Comparison of ENCODE assay signal across 8 mouse cellular contexts in the genomic region with DNA sequence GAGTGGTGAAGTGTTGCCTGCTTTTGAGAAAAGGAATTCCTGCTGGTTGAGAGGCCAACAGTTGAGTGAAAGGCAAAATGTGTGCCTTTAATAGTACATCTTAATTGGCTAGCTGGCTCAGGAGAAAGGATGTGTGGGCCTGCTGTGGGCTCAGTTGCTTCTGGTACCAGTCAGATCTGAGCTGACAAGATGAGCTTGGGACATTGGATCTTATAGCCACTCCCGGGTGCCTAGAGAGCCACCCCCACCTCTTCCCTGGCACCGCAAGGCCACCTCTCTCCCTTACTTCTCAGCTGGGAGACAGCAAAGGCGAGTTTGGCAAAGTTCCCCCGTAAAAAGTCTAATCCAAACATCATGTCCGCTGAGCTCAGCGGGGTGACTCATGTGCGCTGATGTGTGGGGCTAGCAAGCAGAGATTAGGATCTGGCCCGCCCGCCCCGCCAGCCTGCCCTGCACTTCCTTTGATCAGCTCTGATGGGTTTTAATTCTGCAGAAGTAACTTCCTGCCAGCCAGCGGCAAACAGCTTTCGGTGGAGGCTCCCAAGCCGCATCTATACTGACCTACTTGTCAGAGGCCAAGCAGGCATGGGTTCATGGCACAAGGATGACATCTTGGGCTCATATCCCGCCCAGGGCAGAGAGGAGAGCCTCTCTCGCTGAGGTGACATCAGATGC. TPM values are rescaled to one million over a fixed set of nuclear protein-coding genes. Genes with fewer than 3 reads are reported as not detected.
DNase-seq lines count a peak whose midpoint lies in the region; ATAC-seq and TF ChIP-seq lines count a peak whose summit lies in the region.

No protein-coding gene starts in this region.

- ATAC-seq in hindbrain, embryonic 14.5 days (ENCODE audit: low FRiP score): no peak
- ATAC-seq in embryonic facial prominence, embryonic 12.5 days (ENCODE audit: insufficient number of reproducible peaks, insufficient read depth, low FRiP score, low TSS enrichment): 0 out of 2 replicates have a peak, but pooled peaks have one; percentile 37
- ATAC-seq in kidney, embryonic 14.5 days (ENCODE audit: low FRiP score, low TSS enrichment): peak; percentile 82
- peak; percentile 72 for ATAC-seq in lung, embryonic 14.5 days (ENCODE audit: insufficient read depth)
- ATAC-seq in neural tube, embryonic 15.5 days (ENCODE audit: low FRiP score): no peak

- peak overlapping the region; percentile 59; the same call in 1 of the 2 replicates for H3K27ac ChIP-seq in hindbrain, embryonic 10.5 days
- no peak overlapping the region for H3K27ac ChIP-seq in hindbrain, embryonic 14.5 days
- peak overlapping the region; percentile 70 for H3K27ac ChIP-seq in embryonic facial prominence, embryonic 12.5 days
- peak overlapping the region; percentile 87 for H3K27ac ChIP-seq in heart, embryonic 10.5 days
- H3K27ac ChIP-seq in kidney, embryonic 14.5 days (ENCODE audit: low read depth, low read length): peak overlapping the region; percentile 83
- H3K27ac ChIP-seq in lung, embryonic 14.5 days (ENCODE audit: low read depth): peak overlapping the region; percentile 90
- peak overlapping the region; percentile 43; the same call in 1 of the 2 replicates for H3K27ac ChIP-seq in neural tube, embryonic 15.5 days (replicated peaks)

- no peaks in the 10 kb centered on the region for H3K36me3 ChIP-seq in hindbrain, embryonic 10.5 days
- H3K36me3 ChIP-seq in hindbrain, embryonic 14.5 days (replicated peaks; ENCODE audit: control insufficient read depth, insufficient read depth): no peaks in the 10 kb centered on the region
- H3K36me3 ChIP-seq in embryonic facial prominence, embryonic 12.5 days: no peaks in the 10 kb centered on the region
- H3K36me3 ChIP-seq in heart, embryonic 10.5 days: no peaks in the 10 kb centered on the region
- no peaks in the 10 kb centered on the region for H3K36me3 ChIP-seq in kidney, embryonic 14.5 days (ENCODE audit: control insufficient read depth, insufficient read depth, low read length)
- H3K36me3 ChIP-seq in lung, embryonic 14.5 days (ENCODE audit: insufficient read depth): no peaks in the 10 kb centered on the region
- no peaks in the 10 kb centered on the region for H3K36me3 ChIP-seq in neural tube, embryonic 15.5 days

- no peak overlapping the region for H3K9ac ChIP-seq in hindbrain, embryonic 14.5 days
- H3K9ac ChIP-seq in embryonic facial prominence, embryonic 12.5 days: no peak overlapping the region
- peak overlapping the region; percentile 2; the same call in 1 of the 2 replicates for H3K9ac ChIP-seq in kidney, embryonic 14.5 days (ENCODE audit: low read depth, low read length)
- 0 out of 2 replicates have a peak overlapping the region, but pooled peaks have one; percentile 30 for H3K9ac ChIP-seq in lung, embryonic 14.5 days
- H3K9ac ChIP-seq in neural tube, embryonic 15.5 days (replicated peaks): no peak overlapping the region

- H3K9me3 ChIP-seq in hindbrain, embryonic 10.5 days: no peaks in the 10 kb centered on the region
- H3K9me3 ChIP-seq in hindbrain, embryonic 14.5 days (ENCODE audit: control insufficient read depth, low read length): no peaks in the 10 kb centered on the region
- H3K9me3 ChIP-seq in embryonic facial prominence, embryonic 12.5 days: no peaks in the 10 kb centered on the region
- H3K9me3 ChIP-seq in heart, embryonic 10.5 days: no peaks in the 10 kb centered on the region
- H3K9me3 ChIP-seq in kidney, embryonic 14.5 days (ENCODE audit: control insufficient read depth, low read length): no peaks in the 10 kb centered on the region
- no peaks in the 10 kb centered on the region for H3K9me3 ChIP-seq in lung, embryonic 14.5 days (ENCODE audit: low read depth, low read length)
- H3K9me3 ChIP-seq in neural tube, embryonic 15.5 days (replicated peaks): no peaks in the 10 kb centered on the region

- H3K4me1 ChIP-seq in hindbrain, embryonic 10.5 days (replicated peaks): peaks cover 30% of the 10 kb centered on the region
- H3K4me1 ChIP-seq in hindbrain, embryonic 14.5 days (replicated peaks; ENCODE audit: control insufficient read depth, insufficient read depth, low read length): 0 out of 2 replicates have a peak, but pooled peaks cover 6% of the 10 kb centered on the region
- peaks cover 16% of the 10 kb centered on the region for H3K4me1 ChIP-seq in embryonic facial prominence, embryonic 12.5 days
- peaks cover 59% of the 10 kb centered on the region for H3K4me1 ChIP-seq in heart, embryonic 10.5 days
- H3K4me1 ChIP-seq in kidney, embryonic 14.5 days (ENCODE audit: control insufficient read depth, insufficient read depth, low read length): 0 out of 2 replicates have a peak, but pooled peaks cover 9% of the 10 kb centered on the region
- H3K4me1 ChIP-seq in lung, embryonic 14.5 days (ENCODE audit: insufficient read depth): peaks cover 25% of the 10 kb centered on the region
- peaks cover 14% of the 10 kb centered on the region for H3K4me1 ChIP-seq in neural tube, embryonic 15.5 days

- WGBS in hindbrain, embryonic 10.5 days: 13% methylated on average over 15 of the region's 15 CpGs
- WGBS in hindbrain, embryonic 14.5 days: 18% methylated on average over 15 of the region's 15 CpGs
- WGBS in embryonic facial prominence, embryonic 12.5 days: 5% methylated on average over 15 of the region's 15 CpGs
- WGBS in heart, embryonic 10.5 days: 6% methylated on average over 15 of the region's 15 CpGs
- 2% methylated on average over 15 of the region's 15 CpGs for WGBS in kidney, embryonic 14.5 days
- 4% methylated on average over 15 of the region's 15 CpGs for WGBS in lung, embryonic 14.5 days
- WGBS in neural tube, embryonic 15.5 days: 14% methylated on average over 15 of the region's 15 CpGs

- H3K4me2 ChIP-seq in hindbrain, embryonic 14.5 days (replicated peaks): no peak overlapping the region; the same call in 1 of the 2 replicates
- H3K4me2 ChIP-seq in embryonic facial prominence, embryonic 12.5 days (replicated peaks): peak overlapping the region; percentile 36
- H3K4me2 ChIP-seq in kidney, embryonic 14.5 days (replicated peaks; ENCODE audit: low read depth, low read length): peak overlapping the region; percentile 31
- peak overlapping the region; percentile 52 for H3K4me2 ChIP-seq in lung, embryonic 14.5 days
- peak overlapping the region; percentile 34 for H3K4me2 ChIP-seq in neural tube, embryonic 15.5 days

- DNase-seq in hindbrain, embryonic 10.5 days (ENCODE audit: low spot score): peak; percentile 48
- no peak for DNase-seq in hindbrain, embryonic 14.5 days (ENCODE audit: low spot score)
- no peak for DNase-seq in heart, embryonic 10.5 days (ENCODE audit: low spot score)
- peak; percentile 84 for DNase-seq in lung, embryonic 14.5 days
- peak; percentile 36 for DNase-seq in thymus, adult 18-20 months

- no peak for TF ChIP-seq CTCF in lung, embryonic 14.5 days (IDR thresholded peaks at IDR 0.05; ENCODE audit: low read depth)

- H3K27me3 ChIP-seq in hindbrain, embryonic 10.5 days (ENCODE audit: insufficient read depth, poor library complexity, severe bottlenecking): peaks cover 5% of the 10 kb centered on the region; the same call in 1 of the 2 replicates
- H3K27me3 ChIP-seq in hindbrain, embryonic 14.5 days (ENCODE audit: control insufficient read depth, insufficient read depth, low read length): no peaks in the 10 kb centered on the region
- H3K27me3 ChIP-seq in embryonic facial prominence, embryonic 12.5 days: no peaks in the 10 kb centered on the region
- no peaks in the 10 kb centered on the region for H3K27me3 ChIP-seq in heart, embryonic 10.5 days (ENCODE audit: insufficient read depth, poor library complexity, severe bottlenecking)
- H3K27me3 ChIP-seq in kidney, embryonic 14.5 days (ENCODE audit: control insufficient read depth, insufficient read depth, low read length): no peaks in the 10 kb centered on the region
- H3K27me3 ChIP-seq in lung, embryonic 14.5 days (ENCODE audit: insufficient read depth, low read length): no peaks in the 10 kb centered on the region
- no peaks in the 10 kb centered on the region; the same call in 1 of the 2 replicates for H3K27me3 ChIP-seq in neural tube, embryonic 15.5 days (replicated peaks)

- peak overlapping the region; percentile 32 for H3K4me3 ChIP-seq in hindbrain, embryonic 10.5 days
- no peak overlapping the region for H3K4me3 ChIP-seq in hindbrain, embryonic 14.5 days (replicated peaks; ENCODE audit: low read length)
- no peak overlapping the region for H3K4me3 ChIP-seq in embryonic facial prominence, embryonic 12.5 days
- peak overlapping the region; percentile 46 for H3K4me3 ChIP-seq in heart, embryonic 10.5 days
- no peak overlapping the region; the same call in 1 of the 2 replicates for H3K4me3 ChIP-seq in kidney, embryonic 14.5 days (ENCODE audit: low read length)
- H3K4me3 ChIP-seq in lung, embryonic 14.5 days (ENCODE audit: low read depth, low read length): no peak overlapping the region
- no peak overlapping the region for H3K4me3 ChIP-seq in neural tube, embryonic 15.5 days (replicated peaks)

RNA-seq across cellular contexts. Expression of a gene that starts 38.4 kb away (rescaled TPM):
- polyA plus RNA-seq in hindbrain, embryonic 10.5 days (2016; fragmentation: Nextera tagmentation; extraction: Ambion mirVana): 37.6 and 43.6 TPM in 2 replicates
- polyA plus RNA-seq in hindbrain, embryonic 14.5 days (2014; fragmentation: Nextera tagmentation; extraction: Ambion mirVana): 37.2 and 41.0 TPM in 2 replicates
- 66.7 and 68.0 TPM in 2 replicates for polyA plus RNA-seq in embryonic facial prominence, embryonic 12.5 days (2016; fragmentation: Nextera tagmentation; extraction: Ambion mirVana)
- 27.8 and 37.3 TPM in 2 replicates for polyA plus RNA-seq in heart, embryonic 10.5 days (2016; fragmentation: Nextera tagmentation; extraction: Ambion mirVana)
- polyA plus RNA-seq in kidney, embryonic 14.5 days (2014; fragmentation: Nextera tagmentation; extraction: Ambion mirVana): 28.0 and 54.7 TPM in 2 replicates
- 51.4 and 55.3 TPM in 2 replicates for polyA plus RNA-seq in lung, embryonic 14.5 days (2014; fragmentation: Nextera tagmentation; extraction: Ambion mirVana)
- polyA plus RNA-seq in neural tube, embryonic 15.5 days (2015; fragmentation: Nextera tagmentation; extraction: Ambion mirVana): 28.8 and 29.9 TPM in 2 replicates

Comparison
In these comparisons a context has a peak if more than half of its experiments do, and no peak if none do; other contexts are left out.
1. DNase-seq: peak in hindbrain, embryonic 10.5 days (single experiment), lung, embryonic 14.5 days (single experiment) and thymus, adult 18-20 months (2 of 2); none in hindbrain, embryonic 14.5 days (single experiment) and heart, embryonic 10.5 days (single experiment).
2. H3K4me3 ChIP-seq: peak in hindbrain, embryonic 10.5 days (single experiment) and heart, embryonic 10.5 days (single experiment); none in hindbrain, embryonic 14.5 days (single experiment), embryonic facial prominence, embryonic 12.5 days (single experiment), kidney, embryonic 14.5 days (single experiment), lung, embryonic 14.5 days (single experiment) and neural tube, embryonic 15.5 days (single experiment).
3. ATAC-seq: peak in embryonic facial prominence, embryonic 12.5 days (single experiment), kidney, embryonic 14.5 days (single experiment) and lung, embryonic 14.5 days (single experiment); none in hindbrain, embryonic 14.5 days (single experiment) and neural tube, embryonic 15.5 days (single experiment).
4. H3K9ac ChIP-seq: peak in kidney, embryonic 14.5 days (single experiment) and lung, embryonic 14.5 days (single experiment); none in hindbrain, embryonic 14.5 days (single experiment), embryonic facial prominence, embryonic 12.5 days (single experiment) and neural tube, embryonic 15.5 days (single experiment).